Mouse (Mus musculus) liver, postnatal 0 days (tissue): ENCODE measurements around the gene Tnip1.

Experiments
- CTCF ChIP-seq: sonication (generic); IDR thresholded peaks from 2 replicates; pipeline ENCODE4 v1.5.1; 2016; ENCODE audit warnings: antibody characterized with exemption, low read depth
- EP300 ChIP-seq: IDR thresholded peaks from 2 replicates; pipeline ENCODE4 v1.6.1; 2016; ENCODE audit warnings: antibody characterized with exemption, low read depth, mild to moderate bottlenecking

GRCm38 (mm10) chr11:54932540-54932939 lies 30.2 kb downstream of the Tnip1 start:
- TF ChIP-seq CTCF (no peak), EP300 (no peak)
